Mouse (Mus musculus) liver, embryonic 12.5 days (tissue): ENCODE data around the gene Zfp787. TPM values are rescaled to one million over a fixed set of nuclear protein-coding genes. Genes with fewer than 3 reads are reported as not detected.

ENCODE experiments used
- polyA plus RNA-seq: library from polyadenylated mRNA; unstranded; fragments of >200 nt; fragmentation: Nextera tagmentation; extraction: Ambion mirVana; gene quantifications from 2 replicates; pipeline ENCODE4 v1.2.1, GENCODE M21; 2016

Gene Zfp787
- polyA plus RNA-seq, 1 experiment from 2014 or later: 18.0 TPM

Other genes with a start within 250 kb of the Zfp787 start
- gene Vmn1r65, start 145.0 kb downstream of the Zfp787 start, polyA plus RNA-seq: not detected in 2 replicates
- not detected in 2 replicates for gene Nlrp4c, start 110.8 kb downstream of the Zfp787 start, polyA plus RNA-seq
- gene Zfp444, start 16.2 kb upstream of the Zfp787 start, polyA plus RNA-seq: 25.5 and 26.3 TPM in 2 replicates
- not detected in 2 replicates for gene Galp, start 41.1 kb upstream of the Zfp787 start, polyA plus RNA-seq
- gene Zscan5b, start 66.3 kb upstream of the Zfp787 start, polyA plus RNA-seq: not detected in 2 replicates
- gene Epp13, start 96.7 kb upstream of the Zfp787 start, polyA plus RNA-seq: not detected in 2 replicates
- 8.1 and 8.2 TPM in 2 replicates for gene Zfp667, start 130.6 kb upstream of the Zfp787 start, polyA plus RNA-seq
- gene Zfp583, start 175.3 kb upstream of the Zfp787 start, polyA plus RNA-seq: 1.6 and 2.1 TPM in 2 replicates
- 0.50 and 0.57 TPM in 2 replicates for gene Gm3854, start 187.8 kb upstream of the Zfp787 start, polyA plus RNA-seq
- 1.3 TPM in 2 replicates for gene Zfp78, start 207.3 kb upstream of the Zfp787 start, polyA plus RNA-seq
- gene Zfp28, start 227.3 kb upstream of the Zfp787 start, polyA plus RNA-seq: 1.7 TPM in 2 replicates
- 0.10 TPM in 1 of 2 replicates, not detected in the other for gene Smim17, start 242.7 kb upstream of the Zfp787 start, polyA plus RNA-seq